Comparison of ENCODE assay signal across 8 mouse cellular contexts in the genomic region with DNA sequence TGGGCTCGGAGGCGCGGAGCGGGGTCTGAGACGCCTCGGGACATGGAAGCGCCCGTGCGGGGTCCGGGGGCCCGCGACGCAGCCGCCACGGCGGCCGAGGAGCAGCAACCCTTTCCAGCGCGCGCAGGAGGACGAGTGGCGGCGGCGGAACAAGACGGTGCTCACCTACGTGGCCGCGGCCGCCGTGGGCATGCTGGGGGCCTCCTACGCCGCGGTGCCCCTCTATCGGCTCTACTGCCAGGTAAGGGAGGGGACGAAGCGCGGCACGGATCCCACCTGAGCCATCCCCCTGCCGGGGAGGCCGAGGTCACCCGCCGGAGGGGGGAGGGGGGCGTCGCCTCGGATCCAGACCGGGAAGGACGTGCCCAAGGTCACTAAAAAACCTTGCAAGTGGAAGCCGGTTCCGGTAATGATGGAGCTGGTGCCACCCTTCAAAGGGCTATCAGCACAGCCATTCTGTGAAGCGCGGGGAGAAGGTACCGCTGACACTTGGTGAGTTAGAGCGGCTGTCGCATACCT. TPM values are rescaled to one million over a fixed set of nuclear protein-coding genes. Genes with fewer than 3 reads are reported as not detected.
DNase-seq lines count a peak whose midpoint lies in the region; ATAC-seq and TF ChIP-seq lines count a peak whose summit lies in the region.

No protein-coding gene starts in this region.

- no peak; the same call in 1 of the 2 replicates for ATAC-seq in forebrain, embryonic 12.5 days (ENCODE audit: low FRiP score)
- peak; percentile 64 for ATAC-seq in intestine, embryonic 14.5 days (replicated peaks; ENCODE audit: low FRiP score, low TSS enrichment, low read depth)
- ATAC-seq in liver, embryonic 14.5 days (ENCODE audit: insufficient read depth), result peak; percentile 70
- ATAC-seq in neutrophil, adult 5-6 weeks (ENCODE audit: extremely low read depth, insufficient number of reproducible peaks, low FRiP score, poor library complexity, severe bottlenecking), result peak; percentile 13; the same call in 1 of the 2 replicates

- TF ChIP-seq CTCF in bone marrow, adult 2 months (IDR thresholded peaks at IDR 0.05; ENCODE audit: control insufficient read depth, insufficient read depth, low read length), result no peak
- no peak; the same call in 1 of the 2 replicates for TF ChIP-seq CTCF in liver, embryonic 14.5 days (IDR thresholded peaks at IDR 0.05; ENCODE audit: low read depth)

- H3K27me3 ChIP-seq in forebrain, embryonic 12.5 days, result no peaks in the 10 kb centered on the region
- no peaks in the 10 kb centered on the region for H3K27me3 ChIP-seq in intestine, embryonic 14.5 days (replicated peaks; ENCODE audit: control insufficient read depth, insufficient read depth, low read length)
- no peaks in the 10 kb centered on the region for H3K27me3 ChIP-seq in liver, embryonic 14.5 days (ENCODE audit: control insufficient read depth, insufficient read depth, low read length)

- DNase-seq in cerebellum, adult 11-12 months, result peak; percentile 54
- DNase-seq in cerebellum, adult 9-11 months, result no peak
- peak; percentile 43 for DNase-seq in 3T3-L1 (ENCODE audit: low read depth, low spot score)
- peak; percentile 83 for DNase-seq in intestine, embryonic 14.5 days (ENCODE audit: low spot score)
- peak; percentile 33 to 55 (median 42) for DNase-seq in liver, embryonic 14.5 days (ENCODE audit: low read depth in 3 of 3, low spot score in 3 of 3)

- TF ChIP-seq POLR2A in bone marrow, adult 2 months (IDR thresholded peaks at IDR 0.05; ENCODE audit: borderline replicate concordance, control insufficient read depth, low read depth, low read length), result no peak

- H3K27ac ChIP-seq in bone marrow, adult 2 months (ENCODE audit: control insufficient read depth, insufficient read depth, low read depth, low read length, poor library complexity), result peak overlapping the region; percentile 80
- H3K27ac ChIP-seq in forebrain, embryonic 12.5 days, result peak overlapping the region; percentile 94
- peak overlapping the region; percentile 87 for H3K27ac ChIP-seq in intestine, embryonic 14.5 days (ENCODE audit: low read depth)
- H3K27ac ChIP-seq in liver, embryonic 14.5 days, result peak overlapping the region; percentile 85

- 1% methylated on average over 54 of the region's 54 CpGs for WGBS in bone marrow, adult 2 months
- under 1% methylated on average over 53 of the region's 54 CpGs for WGBS in forebrain, embryonic 12.5 days
- under 1% methylated on average over 50 of the region's 54 CpGs for WGBS in intestine, embryonic 14.5 days
- WGBS in liver, embryonic 14.5 days (ENCODE audit: insufficient replicate concordance), result under 1% methylated on average over 51 of the region's 54 CpGs

- peaks cover 17% of the 10 kb centered on the region for H3K36me3 ChIP-seq in forebrain, embryonic 12.5 days (replicated peaks)
- H3K36me3 ChIP-seq in intestine, embryonic 14.5 days (ENCODE audit: control insufficient read depth, insufficient read depth, low read length), result peaks cover 20% of the 10 kb centered on the region
- peaks cover 24% of the 10 kb centered on the region for H3K36me3 ChIP-seq in liver, embryonic 14.5 days (replicated peaks; ENCODE audit: control insufficient read depth, insufficient read depth, low read depth)

- H3K4me2 ChIP-seq in forebrain, embryonic 12.5 days, result peak overlapping the region; percentile 64
- peak overlapping the region; percentile 70 for H3K4me2 ChIP-seq in intestine, embryonic 14.5 days (ENCODE audit: low read length)
- peak overlapping the region; percentile 76 for H3K4me2 ChIP-seq in liver, embryonic 14.5 days (ENCODE audit: low read depth)

- no peaks in the 10 kb centered on the region for H3K9me3 ChIP-seq in forebrain, embryonic 12.5 days
- H3K9me3 ChIP-seq in intestine, embryonic 14.5 days (ENCODE audit: control insufficient read depth, low read length), result no peaks in the 10 kb centered on the region
- H3K9me3 ChIP-seq in liver, embryonic 14.5 days (ENCODE audit: control insufficient read depth, low read length), result no peaks in the 10 kb centered on the region

- no peak for TF ChIP-seq EP300 in liver, embryonic 14.5 days (IDR thresholded peaks at IDR 0.05; ENCODE audit: low read depth)

- peak overlapping the region; percentile 92 for H3K4me3 ChIP-seq in bone marrow, adult 2 months (replicated peaks; ENCODE audit: control insufficient read depth, low read depth, low read length)
- peak overlapping the region; percentile 98 for H3K4me3 ChIP-seq in forebrain, embryonic 12.5 days (replicated peaks)
- H3K4me3 ChIP-seq in intestine, embryonic 14.5 days (ENCODE audit: low read depth, low read length), result peak overlapping the region; percentile 94
- peak overlapping the region; percentile 84 to 100 for H3K4me3 ChIP-seq in liver, embryonic 14.5 days (ENCODE audit: insufficient read depth in 1 of 2, low read depth in 2 of 2, low read length in 2 of 2)

- peak overlapping the region; percentile 97 for H3K9ac ChIP-seq in forebrain, embryonic 12.5 days
- H3K9ac ChIP-seq in intestine, embryonic 14.5 days (ENCODE audit: low read length), result peak overlapping the region; percentile 70
- H3K9ac ChIP-seq in liver, embryonic 14.5 days (replicated peaks), result peak overlapping the region; percentile 97

- H3K4me1 ChIP-seq in bone marrow, adult 2 months (ENCODE audit: control insufficient read depth, insufficient read depth, low read length), result no peaks in the 10 kb centered on the region; the same call in 1 of the 2 replicates
- H3K4me1 ChIP-seq in forebrain, embryonic 12.5 days, result peaks cover 20% of the 10 kb centered on the region
- peaks cover 10% of the 10 kb centered on the region for H3K4me1 ChIP-seq in intestine, embryonic 14.5 days (replicated peaks; ENCODE audit: control insufficient read depth, insufficient read depth, low read length)
- H3K4me1 ChIP-seq in liver, embryonic 14.5 days (replicated peaks; ENCODE audit: control insufficient read depth in 2 of 2, insufficient read depth in 2 of 2, low read length in 1 of 2), result peaks cover 4 to 13% of the 10 kb centered on the region in 2 experiments; a peak in 3 of 4 replicates

RNA-seq across cellular contexts. Expression of gene Cox11, which starts 0.4 kb away (rescaled TPM):
- 14.5 and 17.5 TPM in 2 replicates for polyA plus RNA-seq in bone marrow, adult 2 months (2011; ENCODE audit: insufficient read depth, insufficient read length, low replicate concordance, missing spikeins)
- 37.4 and 42.4 TPM in 2 replicates for polyA plus RNA-seq in forebrain, embryonic 12.5 days (2016; fragmentation: Nextera tagmentation; extraction: Ambion mirVana)
- polyA plus RNA-seq in intestine, embryonic 14.5 days (2014; fragmentation: Nextera tagmentation; extraction: Ambion mirVana), result 24.8 and 25.9 TPM in 2 replicates
- 16.3 and 17.4 TPM in 2 replicates for polyA plus RNA-seq in liver, embryonic 14.5 days (2012; rRNA removed)
- polyA plus RNA-seq in liver, embryonic 14.5 days (2014; fragmentation: Nextera tagmentation; extraction: Ambion mirVana), result 16.0 and 17.3 TPM in 2 replicates
- total RNA-seq in neutrophil, adult 5-6 weeks (2017), result 12.8 and 18.4 TPM in 2 replicates

RNA-seq across cellular contexts. Expression of gene Stxbp4, which starts 0.5 kb away (rescaled TPM):
- polyA plus RNA-seq in bone marrow, adult 2 months (2011; ENCODE audit: insufficient read depth, insufficient read length, low replicate concordance, missing spikeins), result 3.5 and 3.8 TPM in 2 replicates
- polyA plus RNA-seq in forebrain, embryonic 12.5 days (2016; fragmentation: Nextera tagmentation; extraction: Ambion mirVana), result 39.4 and 41.0 TPM in 2 replicates
- polyA plus RNA-seq in intestine, embryonic 14.5 days (2014; fragmentation: Nextera tagmentation; extraction: Ambion mirVana), result 18.7 and 23.5 TPM in 2 replicates
- polyA plus RNA-seq in liver, embryonic 14.5 days (2012; rRNA removed), result 2.1 and 2.6 TPM in 2 replicates
- polyA plus RNA-seq in liver, embryonic 14.5 days (2014; fragmentation: Nextera tagmentation; extraction: Ambion mirVana), result 4.8 and 6.2 TPM in 2 replicates
- 5.8 TPM in 2 replicates for total RNA-seq in neutrophil, adult 5-6 weeks (2017)

RNA-seq across cellular contexts. Expression of gene Tom1l1, which starts 49.8 kb away (rescaled TPM):
- 21.7 and 24.3 TPM in 2 replicates for polyA plus RNA-seq in bone marrow, adult 2 months (2011; ENCODE audit: insufficient read depth, insufficient read length, low replicate concordance, missing spikeins)
- 15.9 and 18.1 TPM in 2 replicates for polyA plus RNA-seq in forebrain, embryonic 12.5 days (2016; fragmentation: Nextera tagmentation; extraction: Ambion mirVana)
- polyA plus RNA-seq in intestine, embryonic 14.5 days (2014; fragmentation: Nextera tagmentation; extraction: Ambion mirVana), result 42.2 and 46.1 TPM in 2 replicates
- polyA plus RNA-seq in liver, embryonic 14.5 days (2012; rRNA removed), result 13.6 and 26.6 TPM in 2 replicates
- polyA plus RNA-seq in liver, embryonic 14.5 days (2014; fragmentation: Nextera tagmentation; extraction: Ambion mirVana), result 58.9 and 60.6 TPM in 2 replicates
- 1.8 and 1.9 TPM in 2 replicates for total RNA-seq in neutrophil, adult 5-6 weeks (2017)
